Mouse (Mus musculus): Measurements from ENCODE around the gene Arhgap32.
"Not testable (repeated sequence)": the region's sequence is repeated elsewhere in the genome, so short reads cannot be mapped to it uniquely, and the experiment has no call there.

Arhgap32 gene

GRCm38 (mm10) chr9:32137697-32138426 is 21.9 kb downstream of the Arhgap32 start:
- no peak for DNase-seq

GRCm38 (mm10) chr9:32138616-32139015 is 22.7 kb downstream of the Arhgap32 start:
- no peak for DNase-seq

GRCm38 (mm10) chr9:32139641-32140040 is 23.7 kb downstream of the Arhgap32 start:
- DNase-seq = no peak

GRCm38 (mm10) chr9:32142834-32143233 is 26.9 kb downstream of the Arhgap32 start:
- DNase-seq = no peak

- no peak for DNase-seq
Observed at GRCm38 (mm10) chr9:32143451-32143850, 27.5 kb downstream of the Arhgap32 start.

GRCm38 (mm10) chr9:32146257-32146996 is 30.5 kb downstream of the Arhgap32 start:
- DNase-seq = no peak

- DNase-seq = no peak
Observed at GRCm38 (mm10) chr9:32149241-32149640, 33.3 kb downstream of the Arhgap32 start.

GRCm38 (mm10) chr9:32149836-32150642 is 34.1 kb downstream of the Arhgap32 start:
- DNase-seq = no peak

- DNase-seq = no peak
Observed at GRCm38 (mm10) chr9:32154727-32155371, 38.9 kb downstream of the Arhgap32 start.

GRCm38 (mm10) chr9:32156706-32157105 is 40.8 kb downstream of the Arhgap32 start:
- no peak for DNase-seq

GRCm38 (mm10) chr9:32157201-32157600 is 41.3 kb downstream of the Arhgap32 start:
- DNase-seq = no peak

- DNase-seq = peak; percentile 44
Observed at GRCm38 (mm10) chr9:32158837-32159543, 43.1 kb downstream of the Arhgap32 start.

GRCm38 (mm10) chr9:32159724-32160123 is 43.8 kb downstream of the Arhgap32 start:
- no peak for DNase-seq

GRCm38 (mm10) chr9:32162792-32163191 is 46.9 kb downstream of the Arhgap32 start:
- DNase-seq = no peak

GRCm38 (mm10) chr9:32163820-32164219 is 47.9 kb downstream of the Arhgap32 start:
- not testable (repeated sequence) for DNase-seq

GRCm38 (mm10) chr9:32168546-32169137 is 52.7 kb downstream of the Arhgap32 start:
- no peak for DNase-seq

- DNase-seq = no peak
Observed at GRCm38 (mm10) chr9:32170713-32171112, 54.8 kb downstream of the Arhgap32 start.

- no peak for DNase-seq
Observed at GRCm38 (mm10) chr9:32176612-32177011, 60.7 kb downstream of the Arhgap32 start.

GRCm38 (mm10) chr9:32181170-32181569 is 65.2 kb downstream of the Arhgap32 start:
- no peak for DNase-seq

GRCm38 (mm10) chr9:32186489-32186888 is 70.6 kb downstream of the Arhgap32 start:
- DNase-seq = no peak

- DNase-seq = no peak
Observed at GRCm38 (mm10) chr9:32192295-32193073, 76.5 kb downstream of the Arhgap32 start.
